Mouse (Mus musculus) heart, adult 8-10 months (tissue): Measurements from ENCODE around the gene Gm17087. TPM values are rescaled to one million over a fixed set of nuclear protein-coding genes. Genes with fewer than 3 reads are reported as not detected.

Experiments
- DNase-seq: peaks from one replicate; pipeline ENCODE4 v3.0.0; 2022; ENCODE audit warnings: low spot score
- total RNA-seq, 4 experiments: library from RNA; stranded (reverse); gene quantifications; 2 replicates each; pipeline ENCODE4 v1.2.4; 2022

Gene Gm17087
- total RNA-seq, 4 experiments from 2014 or later, result not detected

- no peak for DNase-seq
Measured at GRCm38 (mm10) chr17:8546366-8546765, 20.4 kb downstream of the Gm17087 start.

GRCm38 (mm10) chr17:8541974-8542538 lies 24.7 kb downstream of the Gm17087 start:
- no peak for DNase-seq

- DNase-seq, result no peak
Measured at GRCm38 (mm10) chr17:8538102-8538501, 28.6 kb downstream of the Gm17087 start.

GRCm38 (mm10) chr17:8536522-8536921 lies 30.2 kb downstream of the Gm17087 start:
- DNase-seq, result no peak

GRCm38 (mm10) chr17:8533828-8534227 lies 32.9 kb downstream of the Gm17087 start:
- no peak for DNase-seq

- DNase-seq, result no peak
Measured at GRCm38 (mm10) chr17:8532609-8533008, 34.1 kb downstream of the Gm17087 start.

- no peak for DNase-seq
Measured at GRCm38 (mm10) chr17:8528641-8529040, 38.1 kb downstream of the Gm17087 start.

- DNase-seq, result no peak
Measured at GRCm38 (mm10) chr17:8526815-8527261, 39.9 kb downstream of the Gm17087 start.

GRCm38 (mm10) chr17:8525971-8526740 lies 40.6 kb downstream of the Gm17087 start:
- DNase-seq, result no peak

GRCm38 (mm10) chr17:8525225-8525721 lies 41.5 kb downstream of the Gm17087 start, which contains the start of gene Pde10a:
Gene Pde10a (plus strand): TSS chr17:8525372.
- DNase-seq, result no peak

- DNase-seq, result peak; percentile 72
Measured at GRCm38 (mm10) chr17:8524387-8525165, 42.2 kb downstream of the Gm17087 start.

- no peak for DNase-seq
Measured at GRCm38 (mm10) chr17:8523986-8524385, 42.8 kb downstream of the Gm17087 start.

- no peak for DNase-seq
Measured at GRCm38 (mm10) chr17:8516006-8516405, 50.7 kb downstream of the Gm17087 start.

Other genes with a start within 250 kb of the Gm17087 start
- gene Prr18, start 229.5 kb downstream of the Gm17087 start, total RNA-seq, result under 1 TPM in 2 of 4 experiments, not detected in 2; 0.06 to 0.17 TPM
- under 1 TPM; 0.14 to 0.60 (median 0.41) TPM for gene T2, start 211.0 kb downstream of the Gm17087 start, total RNA-seq
- not detected for gene T, start 132.5 kb downstream of the Gm17087 start, total RNA-seq
- gene Pde10a, start 41.6 kb downstream of the Gm17087 start, total RNA-seq, result 1 to 10 TPM; 1.8 to 3.6 (median 2.8) TPM